Mouse (Mus musculus): ENCODE results near the gene AI661453. TPM values are rescaled to one million over a fixed set of nuclear protein-coding genes. Genes with fewer than 3 reads are reported as not detected.

The AI661453 gene
- total and polyA plus RNA-seq, 3 experiments, result not detected

DNA sequence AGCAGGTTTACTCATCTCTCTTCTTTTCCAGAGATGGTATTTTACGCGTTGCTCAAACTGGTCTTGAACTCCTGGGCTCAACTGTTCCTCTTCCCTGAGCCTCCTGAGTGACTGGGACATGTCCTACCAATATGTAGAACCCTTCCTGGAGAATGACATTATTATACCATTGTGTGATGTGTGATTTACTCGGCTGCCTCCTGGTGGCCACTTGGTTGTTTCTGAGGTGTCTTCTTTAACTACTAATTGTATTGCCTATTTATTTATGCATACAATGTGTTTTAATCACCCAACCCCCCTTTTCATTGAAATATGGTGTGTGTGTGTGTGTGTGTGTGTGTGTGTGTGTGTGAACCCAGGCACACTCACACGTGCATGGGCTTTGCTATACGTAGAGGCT is 5.6 kb upstream of the AI661453 start:
- dilution Hi-C loops (cut with MboI; ENCODE audit: extremely low pct_ligation_motif_present, extremely low pct_unique_long_range_greater_than_20kb, low sequenced_read_pairs) (no loop called here), in situ Hi-C loops (cut with MboI; ENCODE audit: low pct_ligation_motif_present, low pct_unique_long_range_greater_than_20kb, low sequenced_read_pairs) (no loop called here)
- Histone ChIP-seq H3K4me2 (ENCODE audit: insufficient read depth, low read depth, poor library complexity, severe bottlenecking) (no peak overlapping the region), H3K4me3 (replicated peaks in 1 of 3; ENCODE audit: low read depth in 2 of 3, low read length in 2 of 3, poor library complexity in 1 of 3) (no peak overlapping the region), H3K27ac (ENCODE audit: insufficient read depth, low read depth) (no peak overlapping the region), H3K9ac (ENCODE audit: insufficient read depth, low read depth) (no peak overlapping the region), H3K27me3 (replicated peaks) (peaks cover 8% of the 10 kb centered on the region), H3K9me3 (replicated peaks; ENCODE audit: low read length) (no peaks in the 10 kb centered on the region), H3K79me2 (replicated peaks; ENCODE audit: control insufficient read depth, extremely low read depth, insufficient read depth, poor library complexity, severe bottlenecking) (no peaks in the 10 kb centered on the region), H3K36me3 (replicated peaks in 1 of 2; ENCODE audit: control insufficient read depth in 1 of 2, insufficient read depth in 1 of 2, low read length in 1 of 2) (no peaks in the 10 kb centered on the region), H3K4me1 (ENCODE audit: control insufficient read depth in 1 of 2, insufficient read depth in 2 of 2) (no peaks in the 10 kb centered on the region)
- TF ChIP-seq BHLHE40 (IDR thresholded peaks at IDR 0.05; ENCODE audit: low read depth, low read length), result no peak
- peak; percentile 18; the same call in 1 of the 2 replicates for TF ChIP-seq RAD21 (IDR thresholded peaks at IDR 0.05; ENCODE audit: low read depth, low read length)
- no peak for TF ChIP-seq NELFE (IDR thresholded peaks at IDR 0.05; ENCODE audit: low read depth, low read length)
- no peak for TF ChIP-seq HCFC1 (IDR thresholded peaks at IDR 0.05; ENCODE audit: low read depth, low read length)
- no peak for TF ChIP-seq MAZ (IDR thresholded peaks at IDR 0.05; ENCODE audit: low read depth, low read length)
- TF ChIP-seq SMC3 (IDR thresholded peaks at IDR 0.05; ENCODE audit: low read depth, low read length), result peak; percentile 51
- no peak for TF ChIP-seq MEF2A (IDR thresholded peaks at IDR 0.05; ENCODE audit: borderline replicate concordance, low read depth, low read length)
- TF ChIP-seq UBTF (IDR thresholded peaks at IDR 0.05; ENCODE audit: low read depth, low read length), result no peak
- no peak for TF ChIP-seq POLR2A (IDR thresholded peaks at IDR 0.05; ENCODE audit: low read depth, low read length)
- no peak for TF ChIP-seq MYC (IDR thresholded peaks at IDR 0.05; ENCODE audit: low read depth, low read length)
- no peak for TF ChIP-seq TBP (conservative IDR thresholded peaks at IDR 0.05; ENCODE audit: low read depth, low read length)
- no peak for TF ChIP-seq SIN3A (IDR thresholded peaks at IDR 0.05; ENCODE audit: low read length)
- TF ChIP-seq CHD1 (IDR thresholded peaks at IDR 0.05; ENCODE audit: low read depth, low read length), result no peak
- TF ChIP-seq CTCF (conservative IDR thresholded peaks at IDR 0.05 in 1 of 2, IDR thresholded peaks at IDR 0.05 in 1 of 2; ENCODE audit: low read depth in 2 of 2, low read length in 2 of 2), result peak in 1 of 2 experiments; percentile 63; a peak in 2 of 4 replicates
- TF ChIP-seq GABPA (IDR thresholded peaks at IDR 0.05; ENCODE audit: insufficient replicate concordance, low read depth, low read length), result no peak
- TF ChIP-seq E2F4 (IDR thresholded peaks at IDR 0.05; ENCODE audit: insufficient replicate concordance, low read depth, low read length), result no peak
- TF ChIP-seq CHD2 (IDR thresholded peaks at IDR 0.05; ENCODE audit: low read length), result no peak
- no peak for TF ChIP-seq JUN (IDR thresholded peaks at IDR 0.05; ENCODE audit: insufficient read depth, low read depth, low read length)
- no peak for TF ChIP-seq MXI1 (IDR thresholded peaks at IDR 0.05; ENCODE audit: low read depth, low read length)
- TF ChIP-seq MAFK (IDR thresholded peaks at IDR 0.05; ENCODE audit: insufficient replicate concordance, low read length), result no peak
- no peak for DNase-seq (ENCODE audit: extremely low read depth)

GRCm38 (mm10) chr17:47436907-47437547 is 612 bp downstream of the AI661453 start, which contains the start of gene 1700001C19Rik:
TSS of gene 1700001C19Rik (minus strand) at chr17:47437376.
- Histone ChIP-seq H3K4me1 (ENCODE audit: control insufficient read depth in 1 of 2, insufficient read depth in 2 of 2) (peaks cover 4 to 31% of the 10 kb centered on the region in 2 experiments), H3K4me2 (ENCODE audit: insufficient read depth, low read depth, poor library complexity, severe bottlenecking) (no peak within 1 kb of the TSS), H3K4me3 (replicated peaks in 1 of 3; ENCODE audit: low read depth in 2 of 3, low read length in 2 of 3, poor library complexity in 1 of 3) (no peak within 1 kb of the TSS), H3K27me3 (replicated peaks) (no peaks in the 10 kb centered on the region), H3K9ac (ENCODE audit: insufficient read depth, low read depth) (no peak within 1 kb of the TSS), H3K79me2 (replicated peaks; ENCODE audit: control insufficient read depth, extremely low read depth, insufficient read depth, poor library complexity, severe bottlenecking) (no peaks in the 10 kb centered on the region), H3K36me3 (replicated peaks in 1 of 2; ENCODE audit: control insufficient read depth in 1 of 2, insufficient read depth in 1 of 2, low read length in 1 of 2) (no peaks in the 10 kb centered on the region), H3K9me3 (replicated peaks; ENCODE audit: low read length) (peaks cover 8% of the 10 kb centered on the region), H3K27ac (ENCODE audit: insufficient read depth, low read depth) (no peak within 1 kb of the TSS)
- DNase-seq (ENCODE audit: extremely low read depth), result no peak
- no peak for TF ChIP-seq JUN (IDR thresholded peaks at IDR 0.05; ENCODE audit: insufficient read depth, low read depth, low read length)
- TF ChIP-seq POLR2A (IDR thresholded peaks at IDR 0.05; ENCODE audit: low read depth, low read length), result no peak
- no peak for TF ChIP-seq GABPA (IDR thresholded peaks at IDR 0.05; ENCODE audit: insufficient replicate concordance, low read depth, low read length)
- no peak for TF ChIP-seq ELF1 (IDR thresholded peaks at IDR 0.05; ENCODE audit: low read depth, low read length)
- no peak for TF ChIP-seq E2F4 (IDR thresholded peaks at IDR 0.05; ENCODE audit: insufficient replicate concordance, low read depth, low read length)
- TF ChIP-seq MAZ (IDR thresholded peaks at IDR 0.05; ENCODE audit: low read depth, low read length), result no peak
- no peak for TF ChIP-seq IRF4 (IDR thresholded peaks at IDR 0.05; ENCODE audit: low read depth, low read length)
- TF ChIP-seq TBP (conservative IDR thresholded peaks at IDR 0.05; ENCODE audit: low read depth, low read length), result no peak
- TF ChIP-seq MEF2A (IDR thresholded peaks at IDR 0.05; ENCODE audit: borderline replicate concordance, low read depth, low read length), result no peak
- no peak for TF ChIP-seq NELFE (IDR thresholded peaks at IDR 0.05; ENCODE audit: low read depth, low read length)
- dilution Hi-C loops (cut with MboI; ENCODE audit: extremely low pct_ligation_motif_present, extremely low pct_unique_long_range_greater_than_20kb, low sequenced_read_pairs), result no loop called here
- in situ Hi-C loops (cut with MboI; ENCODE audit: low pct_ligation_motif_present, low pct_unique_long_range_greater_than_20kb, low sequenced_read_pairs), result no loop called here

All from CH12.LX (cell line).